Mouse (Mus musculus) embryo, embryonic 9.5 days (tissue): ENCODE measurements around the gene Tesk2.
"Not testable (repeated sequence)": the region's sequence is repeated elsewhere in the genome, so short reads cannot be mapped to it uniquely, and the experiment has no call there.

ENCODE experiments used
- DNase-seq: peaks from one replicate; pipeline ENCODE4 v3.0.0-alpha.2; 2017; ENCODE audit errors: extremely low spot score

The Tesk2 gene

GRCm38 (mm10) chr4:116720343-116721097 is at the start of gene Tesk2:
Tesk2 (plus strand) TSS chr4:116720948.
- DNase-seq: peak; percentile 95

- DNase-seq: no peak
Measured at GRCm38 (mm10) chr4:116672785-116673184, 48.0 kb upstream of the Tesk2 start.

GRCm38 (mm10) chr4:116674761-116675160 is 46.0 kb upstream of the Tesk2 start:
- not testable (repeated sequence) for DNase-seq

- DNase-seq: no peak
Measured at GRCm38 (mm10) chr4:116676027-116676426, 44.7 kb upstream of the Tesk2 start.

GRCm38 (mm10) chr4:116677808-116678207 is 42.9 kb upstream of the Tesk2 start:
- no peak for DNase-seq

GRCm38 (mm10) chr4:116679141-116679540 is 41.6 kb upstream of the Tesk2 start:
- DNase-seq: no peak

- not testable (repeated sequence) for DNase-seq
Measured at GRCm38 (mm10) chr4:116680521-116680920, 40.2 kb upstream of the Tesk2 start.

GRCm38 (mm10) chr4:116683957-116684356 is 36.8 kb upstream of the Tesk2 start:
- no peak for DNase-seq

- peak; percentile 21 for DNase-seq
Measured at GRCm38 (mm10) chr4:116684665-116685064, 36.1 kb upstream of the Tesk2 start.

- peak; percentile 99 for DNase-seq
Measured at GRCm38 (mm10) chr4:116685402-116686061, 35.2 kb upstream of the Tesk2 start, which contains the start of gene Prdx1. Prdx1 (plus strand) TSS chr4:116685544.

GRCm38 (mm10) chr4:116687041-116687440 is 33.7 kb upstream of the Tesk2 start:
- DNase-seq: no peak

- DNase-seq: no peak
Measured at GRCm38 (mm10) chr4:116689309-116689876, 31.4 kb upstream of the Tesk2 start.

- DNase-seq: no peak
Measured at GRCm38 (mm10) chr4:116692146-116692545, 28.6 kb upstream of the Tesk2 start.

GRCm38 (mm10) chr4:116693785-116694184 is 27.0 kb upstream of the Tesk2 start:
- no peak for DNase-seq

- DNase-seq: no peak
Measured at GRCm38 (mm10) chr4:116698693-116699342, 21.9 kb upstream of the Tesk2 start.

GRCm38 (mm10) chr4:116700964-116701363 is 19.8 kb upstream of the Tesk2 start:
- DNase-seq: no peak

GRCm38 (mm10) chr4:116703804-116704203 is 16.9 kb upstream of the Tesk2 start:
- peak; percentile 71 for DNase-seq

- DNase-seq: no peak
Measured at GRCm38 (mm10) chr4:116707666-116708065, 13.1 kb upstream of the Tesk2 start.

GRCm38 (mm10) chr4:116708201-116708764 is 12.5 kb upstream of the Tesk2 start, which contains the start of the genes Mmachc and Ccdc163:
Mmachc (minus strand) TSS chr4:116708406.
Ccdc163 (plus strand) TSS chr4:116708509.
- peak; percentile 84 for DNase-seq

- no peak for DNase-seq
Measured at GRCm38 (mm10) chr4:116708791-116709390, 11.9 kb upstream of the Tesk2 start.

- no peak for DNase-seq
Measured at GRCm38 (mm10) chr4:116710154-116710553, 10.6 kb upstream of the Tesk2 start.
